Mouse (Mus musculus) bone marrow macrophage, adult 2 months (primary cell): ENCODE measurements at regions not wholly inside any gene's neighbourhood (a gene's known extent, or its start where the extent isn't known, plus 50 kb on each side); places are given as distances from the start of the nearest gene placed in this dataset.

Experiments used
- CTCF ChIP-seq: IDR thresholded peaks from 2 replicates; pipeline ENCODE4 v1.5.1; 2012; ENCODE audit warnings: low read depth, mild to moderate bottlenecking, low read length, moderate library complexity
- POLR2A ChIP-seq: IDR thresholded peaks from 2 replicates; pipeline ENCODE4 v1.6.1; 2012; ENCODE audit warnings: mild to moderate bottlenecking, low read depth, low read length, borderline replicate concordance

GRCm38 (mm10) chr3:155866286-155866685 is 695.3 kb upstream of the Negr1 start:
- no peak for TF ChIP-seq CTCF
- TF ChIP-seq POLR2A = no peak
